Mouse (Mus musculus): ENCODE data around the gene Kazn.

Gene Kazn

DNA sequence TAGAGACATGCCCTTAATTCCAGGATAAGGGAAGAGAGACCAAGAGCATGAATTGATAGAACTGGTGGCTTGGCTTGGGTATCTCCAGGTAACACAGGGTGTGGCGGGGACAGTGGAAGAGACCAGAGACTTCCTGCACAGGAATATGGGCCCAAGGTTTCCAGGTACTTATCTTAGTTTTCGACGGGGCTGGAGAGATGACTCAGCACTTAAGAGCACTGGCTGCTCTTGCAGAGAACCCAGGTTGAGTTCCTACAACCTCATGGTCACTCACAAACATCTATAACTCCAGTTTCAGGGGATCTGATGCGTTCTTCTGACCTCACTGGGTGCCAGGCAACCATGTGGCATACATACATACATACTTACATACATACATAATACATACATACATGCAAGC is 3.0 kb upstream of the Kazn start:
- DNase-seq (ENCODE audit: low spot score in 2 of 2) = no peak

DNA sequence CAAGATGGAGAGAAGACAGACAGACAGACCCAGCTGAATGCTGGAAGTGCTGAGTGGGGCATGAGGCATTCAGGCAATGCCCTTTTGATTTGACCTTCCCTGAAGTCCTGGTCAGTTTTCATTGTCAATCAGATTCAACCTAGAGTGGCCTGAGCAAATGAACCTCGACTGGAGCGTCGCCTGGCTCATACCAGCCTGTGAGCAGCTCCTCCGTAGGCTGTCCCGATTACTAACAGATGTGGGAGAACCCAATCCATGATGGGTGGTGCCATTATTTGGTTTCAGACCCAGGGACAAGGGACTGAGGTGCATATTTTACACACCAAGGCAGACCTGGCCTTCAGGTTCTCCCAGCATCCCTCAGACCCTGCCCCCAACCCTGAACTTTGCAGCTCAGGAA is 1.7 kb upstream of the Kazn start:
- no peak for DNase-seq (ENCODE audit: low spot score in 2 of 2)

DNA sequence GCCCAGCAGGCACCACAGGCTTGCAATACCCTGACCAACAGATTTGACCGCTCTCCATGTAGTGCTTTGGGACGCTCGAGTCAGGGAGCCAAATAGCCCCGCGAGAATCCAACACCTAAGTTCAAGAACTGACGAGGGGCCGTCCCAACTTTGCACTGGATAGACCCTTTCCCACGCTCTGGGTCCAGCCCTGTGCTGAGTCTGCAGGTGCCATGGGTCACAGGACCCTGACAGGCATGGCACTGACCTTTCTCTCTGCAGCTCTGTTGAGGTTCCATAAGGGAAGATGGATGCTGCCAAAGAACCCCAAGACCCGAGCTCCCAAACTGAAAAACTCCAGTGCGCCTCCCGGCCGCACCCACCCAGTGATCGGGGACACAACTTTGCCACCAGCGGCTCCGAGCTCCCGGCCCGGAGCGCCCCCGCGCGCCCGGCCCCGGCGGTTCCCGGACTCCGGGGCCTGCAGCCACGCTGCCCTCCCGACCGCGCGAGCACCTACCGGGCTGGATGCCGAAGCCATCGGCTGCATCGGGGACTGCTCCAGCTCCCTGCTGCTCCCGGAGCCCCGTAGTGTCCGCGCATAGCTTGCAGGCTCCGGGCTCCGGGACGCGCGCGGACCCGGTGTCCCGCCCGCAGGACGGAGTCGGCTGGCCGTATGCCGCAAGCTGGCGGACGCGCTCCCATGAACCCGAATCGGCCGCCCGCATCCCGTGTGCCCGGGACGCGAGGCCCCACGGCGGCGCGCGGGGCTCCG is 538 bp downstream of the Kazn start:
- peak; percentile 20 to 22 for DNase-seq (ENCODE audit: low spot score in 2 of 2)

DNA sequence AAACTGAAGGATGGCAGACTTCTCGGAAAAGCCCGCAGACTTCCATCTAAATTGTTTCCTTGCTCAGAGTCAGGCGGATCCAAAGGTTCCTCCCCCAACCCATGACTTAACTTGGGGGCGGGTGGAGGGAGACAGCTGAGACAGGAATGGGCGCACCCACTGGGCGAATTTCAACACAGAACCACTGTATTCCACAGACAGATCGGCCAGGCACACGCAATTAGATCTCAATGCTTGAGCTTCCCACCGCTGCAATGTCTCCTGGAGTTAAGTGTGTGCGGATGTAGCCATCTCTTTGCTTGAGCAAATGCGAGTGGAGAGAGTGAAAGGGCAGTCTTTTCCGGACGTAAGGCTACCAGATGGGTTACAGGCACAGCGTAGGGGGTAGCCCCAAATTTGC is 1.2 kb downstream of the Kazn start:
- no peak for DNase-seq (ENCODE audit: low spot score in 2 of 2)

DNA sequence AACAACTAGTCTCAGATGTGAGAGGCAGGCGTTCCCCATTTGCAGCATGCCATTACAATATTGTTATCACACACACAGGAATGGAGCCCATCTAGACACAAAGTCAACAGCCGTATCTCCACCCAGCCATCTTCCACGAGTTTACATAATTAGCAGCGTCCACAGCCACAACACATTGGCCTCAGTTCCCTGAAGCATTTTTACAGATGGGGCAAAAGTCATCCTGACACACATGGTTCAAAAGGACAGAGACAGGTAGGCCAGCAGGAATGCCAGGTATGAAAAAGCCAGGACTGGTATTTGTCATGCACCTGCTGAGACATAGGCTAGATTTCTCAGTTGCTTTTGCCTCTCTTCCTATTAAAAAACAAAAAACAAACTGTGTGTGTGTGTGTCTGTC is 2.5 kb downstream of the Kazn start:
- DNase-seq (ENCODE audit: low spot score in 2 of 2) = no peak

DNA sequence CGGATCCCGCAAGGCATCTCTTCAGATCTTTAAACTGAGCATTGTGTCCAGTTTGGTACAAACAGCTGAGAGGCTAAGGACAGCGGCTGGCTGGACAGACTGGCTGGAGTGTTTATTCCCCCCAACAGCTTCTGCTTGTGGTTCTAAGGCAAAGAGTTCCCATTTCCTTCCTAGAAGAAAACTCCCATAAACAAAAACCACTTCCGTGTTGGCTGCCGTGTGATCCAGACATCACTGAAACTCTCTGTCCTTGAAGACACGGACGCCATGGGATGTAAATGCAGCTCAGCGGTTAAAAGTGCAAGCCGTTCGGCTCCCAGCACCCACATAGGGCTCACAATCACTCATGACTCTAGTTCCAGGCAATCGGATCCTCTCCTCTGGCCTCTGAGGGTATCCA is 3.8 kb downstream of the Kazn start:
- DNase-seq (ENCODE audit: low spot score in 2 of 2) = no peak

DNA sequence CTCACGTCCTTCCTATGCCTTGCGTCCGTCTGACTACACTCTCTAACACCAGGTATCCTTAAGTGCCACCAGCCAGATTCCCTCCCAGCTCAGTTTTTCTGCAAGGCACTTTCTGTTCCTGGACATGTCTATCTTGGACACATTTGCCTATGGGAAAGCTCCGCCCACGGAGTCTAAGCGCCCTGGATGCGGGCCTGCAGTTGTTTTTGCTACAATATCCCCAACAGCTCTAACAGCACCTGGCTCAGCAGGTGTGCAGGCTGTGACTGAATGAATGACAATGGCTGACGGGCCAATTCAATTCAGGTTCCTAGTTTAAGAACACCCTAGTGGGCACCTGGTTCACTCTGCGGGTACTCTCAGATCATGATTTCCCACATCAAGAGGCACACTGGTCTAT is 4.4 kb downstream of the Kazn start:
- DNase-seq (ENCODE audit: low spot score in 2 of 2) = peak in 1 of 2 experiments; percentile 22

DNA sequence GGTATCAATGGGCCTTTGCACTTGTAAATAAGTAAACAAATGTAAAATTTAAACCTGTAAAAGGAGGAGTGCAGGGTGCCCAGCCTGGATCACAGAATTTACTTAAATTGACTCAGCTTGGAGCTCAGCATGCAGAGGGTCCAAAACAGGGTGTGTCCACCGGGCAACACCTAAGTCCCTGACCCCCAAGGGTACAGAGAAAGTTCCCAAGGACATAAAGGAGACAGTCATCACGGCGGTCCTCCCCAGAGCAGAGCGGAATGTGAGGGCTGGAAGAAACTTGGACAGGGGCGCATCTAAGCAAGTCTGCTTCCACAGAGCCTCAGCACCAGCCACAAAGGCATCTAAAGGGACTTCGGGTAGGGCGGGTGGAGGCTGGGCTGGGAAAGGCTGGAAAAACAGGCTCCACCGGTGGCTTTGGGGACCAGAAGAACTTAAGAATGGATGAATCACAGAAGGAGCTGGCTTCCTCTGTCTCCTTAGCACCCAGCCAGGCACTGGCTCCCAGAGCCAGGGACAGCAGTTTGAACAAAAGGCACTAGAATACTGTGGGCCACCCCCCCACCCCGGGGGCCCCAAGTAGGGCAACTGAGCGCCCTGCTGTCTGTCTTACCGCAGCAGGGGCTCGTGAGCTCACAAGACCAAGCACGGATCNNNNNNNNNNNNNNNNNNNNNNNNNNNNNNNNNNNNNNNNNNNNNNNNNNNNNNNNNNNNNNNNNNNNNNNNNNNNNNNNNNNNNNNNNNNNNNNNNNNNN is 10.2 kb downstream of the Kazn start:
- DNase-seq (ENCODE audit: low spot score in 2 of 2) = no peak

DNA sequence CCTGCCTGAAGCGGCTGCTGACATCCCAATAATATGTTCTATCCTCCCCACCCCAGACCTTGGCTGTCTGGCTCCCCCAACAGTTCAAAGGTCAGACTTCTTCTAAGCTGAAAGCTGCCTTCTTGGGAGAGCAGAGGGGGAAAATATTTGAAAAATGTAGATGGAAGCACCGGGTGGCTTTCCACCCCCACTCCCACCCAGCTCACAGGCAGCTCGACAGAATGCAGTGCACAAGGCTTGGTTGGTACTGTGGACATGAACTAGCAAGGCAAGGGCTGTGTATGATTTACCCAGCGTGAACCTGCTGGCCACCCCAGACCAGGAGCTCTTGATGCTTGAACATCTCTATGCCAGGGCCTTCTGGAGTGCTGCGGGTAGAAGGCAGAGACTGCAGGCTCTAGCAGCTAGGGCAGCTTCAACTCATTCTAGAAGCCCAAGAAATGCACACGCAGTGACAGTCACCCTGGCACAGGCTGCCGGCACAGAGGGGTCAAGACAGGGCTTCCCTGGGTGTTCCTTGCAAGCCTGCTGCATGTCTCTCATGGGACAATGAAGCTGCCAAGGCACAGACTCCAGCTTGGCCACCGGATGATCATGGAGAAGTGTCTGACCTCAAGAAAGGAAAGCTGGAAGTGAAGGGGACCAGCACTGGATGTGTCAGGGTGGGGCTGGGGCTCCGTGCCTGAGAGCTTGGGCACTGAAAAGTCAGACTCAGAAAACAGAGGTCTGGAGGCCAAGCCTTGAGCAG is 15.1 kb downstream of the Kazn start:
- no peak for DNase-seq (ENCODE audit: low spot score in 2 of 2)

DNA sequence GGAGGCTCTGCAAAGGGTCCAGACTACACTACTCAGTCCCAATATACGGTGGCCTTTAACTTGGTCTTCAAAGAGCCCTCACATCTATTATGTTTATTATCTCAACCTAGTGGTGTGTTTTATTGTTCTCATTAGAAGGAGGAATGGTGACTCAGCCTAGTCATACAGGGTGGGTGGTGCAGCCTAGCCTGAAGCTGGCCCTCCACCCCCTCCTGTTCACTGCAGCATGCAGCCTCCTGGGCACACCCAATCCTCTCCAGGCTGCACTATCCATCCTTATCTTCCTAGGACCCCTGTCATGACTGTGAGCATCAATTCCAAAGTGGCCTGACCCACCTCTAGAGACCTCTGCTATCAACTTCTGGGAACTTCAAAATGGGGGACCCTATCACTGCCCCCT is 16.8 kb downstream of the Kazn start:
- no peak for DNase-seq (ENCODE audit: low spot score in 2 of 2)

DNA sequence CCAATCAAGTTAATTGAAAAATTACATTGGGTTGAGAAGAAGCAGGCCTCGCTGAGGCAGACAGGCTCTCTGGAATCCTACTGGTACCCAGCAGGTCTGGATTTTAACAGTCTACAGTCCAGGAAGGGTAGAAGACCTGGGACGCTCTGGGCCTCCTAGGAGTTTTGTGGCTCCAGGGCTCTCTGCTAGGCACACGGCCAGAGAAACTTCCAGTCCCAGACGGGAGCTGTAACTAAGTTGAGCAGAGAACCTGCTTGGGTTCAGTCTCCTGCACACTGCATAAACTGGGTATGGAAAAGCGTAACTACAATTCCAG is 17.5 kb downstream of the Kazn start:
- DNase-seq (ENCODE audit: low spot score in 2 of 2) = no peak

DNA sequence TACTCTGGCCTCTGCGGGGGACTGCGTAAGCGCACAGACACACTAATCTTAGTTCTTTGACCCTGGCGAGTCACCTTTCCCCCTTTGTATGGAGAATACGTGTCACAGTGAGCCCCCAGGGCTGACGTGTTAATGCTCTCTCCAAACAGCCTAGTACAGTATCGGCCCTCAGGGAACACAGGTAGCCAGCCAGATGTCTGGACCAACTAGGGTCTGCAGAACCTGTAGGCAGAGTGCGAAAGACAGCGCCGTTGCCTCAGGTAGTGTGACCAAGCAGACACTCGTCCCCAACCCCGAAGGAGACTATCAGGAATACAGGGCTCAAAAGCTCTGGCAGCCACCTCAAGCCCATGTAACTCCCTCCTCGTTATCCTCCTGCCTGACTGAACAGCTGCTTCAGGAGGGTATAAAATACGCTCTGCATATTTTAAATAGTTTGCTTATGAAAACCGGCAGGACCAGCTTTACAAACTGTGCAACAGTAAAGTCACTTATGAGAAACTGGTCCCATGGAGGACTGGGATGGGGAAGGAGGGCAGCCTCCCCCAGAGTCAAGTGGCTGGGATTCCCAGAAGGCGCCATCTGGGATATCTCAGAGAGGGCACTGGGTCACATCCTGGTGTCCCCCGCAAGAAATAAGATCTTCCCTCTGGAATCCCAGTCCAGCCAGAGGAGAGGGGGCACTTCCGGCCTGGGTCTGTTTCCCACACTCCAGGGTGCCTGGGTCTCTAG is 18.0 kb downstream of the Kazn start:
- DNase-seq (ENCODE audit: low spot score in 2 of 2) = no peak

DNA sequence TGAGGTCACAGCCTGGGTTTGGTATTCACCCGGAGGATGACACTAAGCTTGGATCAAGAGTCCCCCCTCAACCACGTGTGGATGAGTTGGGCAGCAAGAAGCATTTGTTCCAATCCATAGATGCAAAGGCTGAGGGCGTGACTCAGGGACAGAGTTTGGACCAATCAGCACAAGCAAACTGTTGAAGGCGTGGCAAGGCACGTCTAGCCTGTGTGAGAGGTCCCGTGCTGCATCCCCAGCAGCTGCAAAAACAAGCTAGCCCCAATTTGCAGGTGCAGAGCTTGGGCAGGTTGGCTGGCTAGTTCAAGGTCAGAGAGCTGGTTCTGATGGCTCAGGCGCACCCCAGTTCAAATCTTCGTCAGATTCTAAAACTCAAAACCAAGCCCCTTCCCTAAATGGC is 20.2 kb downstream of the Kazn start:
- no peak for DNase-seq (ENCODE audit: low spot score in 2 of 2)

DNA sequence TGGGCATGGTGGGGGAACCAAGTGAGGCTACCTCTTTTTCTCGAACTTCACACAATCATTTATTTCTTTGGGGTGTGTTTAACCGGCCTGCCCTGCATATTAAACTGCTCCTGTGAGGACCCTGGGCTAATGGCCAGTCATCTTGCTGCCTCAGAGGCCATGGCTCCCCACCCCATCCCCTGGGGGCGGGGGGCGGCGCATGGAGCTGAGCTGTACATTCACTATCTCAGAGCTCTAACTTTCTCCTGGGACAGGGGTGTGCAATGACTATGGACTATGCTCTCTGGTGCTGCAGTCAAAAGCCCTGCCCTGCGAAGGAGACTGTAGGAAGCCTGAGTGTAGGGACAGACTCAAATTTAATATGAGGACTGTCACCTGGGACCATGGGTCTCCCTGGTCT is 22.2 kb downstream of the Kazn start:
- no peak for DNase-seq (ENCODE audit: low spot score in 2 of 2)

DNA sequence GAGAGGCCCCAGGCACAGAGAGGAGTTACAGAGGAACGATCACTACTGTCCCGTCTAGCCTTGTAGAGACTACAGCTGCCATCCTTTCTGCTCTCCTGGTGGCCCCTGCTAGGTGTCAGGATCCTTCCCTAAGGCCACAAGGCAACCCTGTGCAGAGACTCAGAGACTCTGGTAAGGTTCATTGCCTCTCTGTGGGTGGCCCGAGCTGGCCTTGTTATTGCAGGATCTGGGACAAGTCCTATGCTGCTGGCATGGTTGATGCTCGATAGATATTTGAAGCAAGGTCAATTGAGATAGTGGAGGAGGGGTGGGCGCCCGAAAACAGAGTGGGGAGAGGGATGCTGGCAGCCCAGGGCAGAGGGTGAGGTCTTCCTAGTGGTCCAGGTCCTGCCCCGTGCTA is 23.4 kb downstream of the Kazn start:
- DNase-seq (ENCODE audit: low spot score in 2 of 2) = no peak

DNA sequence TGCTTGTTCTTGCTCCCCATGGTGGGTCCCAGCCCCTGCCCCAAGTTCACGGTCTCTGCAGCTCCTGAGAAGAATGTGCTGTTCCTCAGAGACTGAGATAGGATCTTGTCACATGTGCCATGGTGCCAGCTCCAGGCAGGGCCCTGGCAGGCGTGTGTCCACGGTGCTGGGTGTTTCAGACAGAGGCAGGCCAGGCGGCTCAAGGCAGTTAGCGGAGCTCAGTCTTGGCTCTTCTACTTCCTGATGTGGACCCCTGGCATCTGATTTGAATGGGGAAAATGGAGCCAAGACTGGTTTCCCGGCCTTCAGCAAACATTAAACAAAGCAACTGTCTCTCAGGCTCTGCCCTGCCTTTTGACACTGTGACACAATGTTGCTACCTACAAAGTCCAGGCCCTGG is 24.7 kb downstream of the Kazn start:
- DNase-seq (ENCODE audit: low spot score in 2 of 2) = no peak

DNA sequence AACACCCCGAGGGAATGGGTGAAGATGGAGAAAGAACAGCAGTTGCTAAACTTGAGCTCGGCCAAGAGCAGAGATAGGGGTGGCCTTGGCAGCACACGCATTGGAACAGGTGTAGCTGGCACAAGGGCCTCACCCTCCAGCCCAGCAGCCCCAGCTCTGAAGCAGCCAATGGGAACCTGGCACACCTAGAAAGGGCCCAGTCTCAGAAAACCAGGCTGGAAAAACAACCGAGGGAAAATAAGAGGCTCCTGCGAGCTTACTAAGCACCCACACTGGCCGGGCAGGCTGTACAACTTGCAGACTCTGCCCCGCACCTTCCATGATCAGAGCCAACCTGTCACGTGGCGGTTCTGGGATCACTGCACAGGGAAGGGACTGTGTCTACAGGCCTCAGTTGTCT is 26.8 kb downstream of the Kazn start:
- no peak for DNase-seq (ENCODE audit: low spot score in 2 of 2)

DNA sequence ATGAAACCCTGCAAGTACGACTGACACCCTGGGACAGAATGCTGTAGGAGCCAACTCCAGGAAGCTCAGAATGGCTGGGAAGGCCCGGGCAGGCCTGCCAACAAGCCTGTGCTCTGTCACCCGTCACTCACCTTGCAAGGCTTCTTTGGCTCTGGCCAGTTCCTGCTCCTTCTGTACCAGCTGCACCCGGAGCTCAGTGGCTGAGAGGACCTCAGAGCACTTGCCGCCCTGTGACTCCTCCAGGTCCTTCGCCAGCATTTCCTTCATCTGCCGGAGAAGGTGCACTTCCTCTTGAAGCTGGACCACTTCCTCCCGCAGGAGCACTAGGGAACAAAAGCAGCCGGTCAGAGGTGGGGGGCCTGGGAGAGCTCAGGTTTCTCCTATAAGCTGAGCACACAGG is 29.3 kb downstream of the Kazn start:
- DNase-seq (ENCODE audit: low spot score in 2 of 2) = no peak

DNA sequence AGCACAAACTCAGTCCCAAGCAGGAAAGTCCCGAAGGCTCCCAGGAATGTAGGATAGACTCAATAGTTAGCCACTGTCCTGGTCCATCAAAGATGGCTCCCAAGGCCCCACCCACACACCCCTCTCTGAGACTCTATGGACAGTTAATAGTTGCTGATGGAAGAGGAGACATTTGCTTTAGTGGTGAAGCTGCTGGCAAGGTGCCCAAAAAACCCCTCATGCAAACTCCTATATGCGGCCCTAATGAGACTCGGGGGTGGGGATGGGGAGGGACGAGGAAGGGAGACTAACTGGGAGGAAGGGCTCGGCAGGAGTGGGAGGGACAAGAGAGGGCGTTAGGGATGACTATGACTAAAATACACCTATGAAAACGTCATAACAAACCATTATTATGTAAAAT is 29.7 kb downstream of the Kazn start:
- DNase-seq (ENCODE audit: low spot score in 2 of 2) = no peak

DNA sequence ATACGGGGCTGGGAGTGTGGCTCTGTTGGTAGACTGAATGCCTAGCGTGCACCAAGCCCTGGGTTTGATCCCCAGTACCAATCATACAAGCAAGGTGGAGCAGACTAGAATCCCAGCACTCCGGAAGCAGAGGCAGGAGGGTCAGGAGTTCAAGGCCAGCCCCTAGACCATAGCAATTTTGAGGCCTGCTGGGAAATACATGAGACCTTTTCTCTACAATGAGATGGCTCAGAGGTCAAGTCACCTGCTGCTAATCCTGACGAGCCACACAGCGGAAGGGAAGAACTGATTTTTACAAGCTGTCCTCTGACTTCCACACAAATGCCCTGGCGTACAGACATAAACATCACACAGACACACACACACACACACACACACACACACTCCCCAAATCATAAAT is 33.5 kb downstream of the Kazn start:
- DNase-seq (ENCODE audit: low spot score in 2 of 2) = no peak

DNA sequence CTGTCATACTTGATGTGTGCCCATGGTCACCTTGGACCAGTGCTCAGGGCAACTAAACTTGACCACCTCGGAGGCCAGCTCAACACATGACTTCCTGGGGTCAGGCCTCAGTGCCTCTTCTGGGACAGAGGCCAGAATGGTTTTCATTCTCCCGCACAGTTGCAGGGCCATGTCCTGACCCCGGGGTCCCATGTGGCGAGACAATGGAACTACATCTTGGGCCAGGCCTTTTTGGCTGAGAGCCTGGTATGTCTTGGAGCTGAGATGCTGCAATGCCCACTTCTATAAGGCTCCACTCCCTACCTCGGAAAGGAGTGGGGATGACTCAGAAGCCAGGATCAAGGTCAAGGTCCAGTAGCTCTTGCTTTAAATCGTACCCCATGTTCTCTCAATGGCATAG is 42.6 kb downstream of the Kazn start:
- DNase-seq (ENCODE audit: low spot score in 2 of 2) = no peak

DNA sequence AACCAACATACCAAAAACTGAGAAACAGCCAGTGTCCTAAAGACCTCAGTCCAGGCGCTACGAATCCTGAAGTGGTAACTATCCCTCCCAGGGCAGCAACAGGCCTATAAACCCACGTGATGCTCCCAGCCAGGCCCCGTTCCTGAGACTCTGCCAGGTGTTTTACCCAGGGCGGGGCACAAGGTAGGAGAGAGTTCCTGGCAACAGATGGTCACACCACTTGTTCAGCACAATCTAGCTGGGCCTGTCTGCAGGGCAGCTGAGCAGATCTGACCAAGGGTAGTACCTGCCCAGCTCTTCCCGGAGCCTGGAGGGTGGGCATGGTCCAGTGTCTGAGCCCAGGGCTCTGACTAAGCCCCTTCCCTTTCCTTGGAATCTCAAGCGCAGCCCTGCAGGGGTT is 45.4 kb downstream of the Kazn start:
- DNase-seq (ENCODE audit: low spot score in 2 of 2) = no peak
